Mouse (Mus musculus): ENCODE results near the gene Gm21953.
"Not testable (repeated sequence)": the region's sequence is repeated elsewhere in the genome, so short reads cannot be mapped to it uniquely, and the experiment has no call there.

The Gm21953 gene

GRCm38 (mm10) chr4:42293967-42294366, at the start of gene Gm21953:
TSS of gene Gm21953 (plus strand) at chr4:42294267.
- DNase-seq = not testable (repeated sequence)

- not testable (repeated sequence) for DNase-seq
These were observed 38.6 kb upstream of the Gm21953 start, which contains the start of gene Ccl21b for GRCm38 (mm10) chr4:42255467-42255866. TSS of gene Ccl21b (plus strand) at chr4:42255767.

GRCm38 (mm10) chr4:42318034-42318433, 24.0 kb downstream of the Gm21953 start, which contains the start of gene Fam205a3:
TSS of gene Fam205a3 (plus strand) at chr4:42318334.
- DNase-seq = not testable (repeated sequence)

Measured in cerebellum, adult 11 months (tissue).